Mouse (Mus musculus) limb, embryonic 13.5 days (tissue): ENCODE measurements around the gene Srm. TPM values are rescaled to one million over a fixed set of nuclear protein-coding genes. Genes with fewer than 3 reads are reported as not detected.
A peak's percentile ranks its signal among the peaks of the same experiment; 100 is the strongest.

Source experiments
- ATAC-seq: fragments of 200-750 bp; cut with Nextera tagmentation; 2 replicates; pipeline ENCODE4 v1.8.0; 2017; ENCODE audit warnings: low read depth, moderate number of reproducible peaks, moderate TSS enrichment; ENCODE audit not compliant: low FRiP score
- H3K27ac ChIP-seq: fragments of 300-500 bp; sonication (generic); 2 replicates; pipeline ENCODE4 v1.5.1; 2015; ENCODE audit warnings: inconsistent platforms, mild to moderate bottlenecking, moderate library complexity
- H3K27me3 ChIP-seq: fragments of 300-500 bp; sonication (generic); 2 replicates; pipeline ENCODE4 v1.6.1; 2015; ENCODE audit warnings: mild to moderate bottlenecking, inconsistent platforms
- H3K36me3 ChIP-seq: fragments of 300-500 bp; sonication (generic); 2 replicates; pipeline ENCODE4 v1.6.1; 2015; ENCODE audit warnings: inconsistent platforms, mild to moderate bottlenecking, moderate library complexity
- H3K4me1 ChIP-seq: fragments of 300-500 bp; sonication (generic); 2 replicates; pipeline ENCODE4 v1.6.1; 2015; ENCODE audit warnings: inconsistent platforms
- H3K4me2 ChIP-seq: fragments of 300-500 bp; sonication (generic); replicated peaks from 2 replicates; pipeline ENCODE4 v1.6.1; 2015; ENCODE audit warnings: inconsistent platforms, mild to moderate bottlenecking, moderate library complexity
- H3K4me3 ChIP-seq: fragments of 300-500 bp; sonication (generic); 2 replicates; pipeline ENCODE4 v1.5.1; 2015; ENCODE audit warnings: moderate library complexity, mild to moderate bottlenecking, inconsistent platforms
- H3K9ac ChIP-seq: fragments of 300-500 bp; sonication (generic); 2 replicates; pipeline ENCODE4 v1.6.1; 2015; ENCODE audit warnings: mild to moderate bottlenecking, inconsistent platforms
- H3K9me3 ChIP-seq: fragments of 300-500 bp; sonication (generic); 2 replicates; pipeline ENCODE4 v1.6.1; 2016; ENCODE audit warnings: inconsistent platforms
- WGBS: fragments of 180-500 bp; shearing (Covaris S2); methylation state at CpG from one replicate; pipeline ENCODE4 v1.1.7; 2015; 5-methylcytosine and 5-hydroxymethylcytosine counted together
- polyA plus RNA-seq: library from polyadenylated mRNA; unstranded; fragments of >200 nt; fragmentation: Nextera tagmentation; extraction: Ambion mirVana; gene quantifications from 2 replicates; pipeline ENCODE4 v1.2.1, GENCODE M21; 2015

Gene Srm
- polyA plus RNA-seq, 1 experiment from 2014 or later, result 223 TPM

DNA sequence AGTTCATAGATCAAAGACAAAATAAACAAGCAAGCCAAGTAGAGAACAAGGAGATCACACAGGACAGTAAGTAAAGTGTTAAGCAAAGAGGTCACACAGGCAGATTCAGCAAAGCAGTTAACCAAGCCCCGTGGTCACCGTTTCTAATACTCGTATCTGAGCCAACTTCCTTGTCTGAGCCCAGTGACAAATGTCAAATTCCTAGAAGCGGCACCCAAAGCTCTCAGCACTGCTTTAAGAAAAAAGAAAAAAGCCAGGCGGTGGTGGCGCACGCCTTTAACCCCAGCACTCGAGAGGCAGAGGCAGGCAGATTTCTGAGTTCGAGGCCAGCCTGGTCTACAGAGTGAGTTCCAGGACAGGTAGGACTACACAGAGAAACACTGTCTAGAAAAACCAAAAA lies 4.7 kb upstream of the Srm start:
- H3K9ac ChIP-seq, result no peak overlapping the region
- no peak overlapping the region for H3K4me2 ChIP-seq
- no peaks in the 10 kb centered on the region for H3K9me3 ChIP-seq
- H3K4me1 ChIP-seq, result peaks cover 3% of the 10 kb centered on the region; the same call in 1 of the 2 replicates
- peaks cover 21% of the 10 kb centered on the region for H3K36me3 ChIP-seq
- no peak for ATAC-seq
- H3K4me3 ChIP-seq, result no peak overlapping the region
- no peaks in the 10 kb centered on the region for H3K27me3 ChIP-seq
- 81% methylated on average over 9 of the region's 9 CpGs for WGBS
- H3K27ac ChIP-seq, result no peak overlapping the region

DNA sequence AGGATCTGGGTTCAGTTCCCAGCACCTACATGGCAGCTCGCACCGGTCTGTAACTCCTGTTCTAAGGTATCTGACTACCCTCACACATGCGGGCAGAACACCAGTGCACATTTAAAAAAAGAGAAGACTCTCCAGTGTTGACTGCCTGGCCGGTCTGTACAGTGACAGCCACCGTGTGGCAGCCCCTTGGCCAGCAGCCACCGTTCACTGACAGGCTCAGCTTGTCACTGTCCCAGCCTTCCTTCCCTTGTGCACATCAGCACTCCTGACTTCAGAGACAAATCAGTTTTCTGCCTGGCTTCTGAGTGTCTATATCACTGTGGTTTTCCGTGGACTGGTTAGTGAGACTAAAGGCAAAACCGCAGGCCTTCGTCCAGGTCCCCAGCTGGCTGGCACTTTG lies 2.5 kb upstream of the Srm start:
- Histone ChIP-seq H3K9me3 (no peaks in the 10 kb centered on the region), H3K36me3 (peaks cover 14% of the 10 kb centered on the region), H3K4me3 (no peak overlapping the region), H3K4me1 (peaks cover 20% of the 10 kb centered on the region), H3K4me2 (no peak overlapping the region), H3K27me3 (no peaks in the 10 kb centered on the region), H3K9ac (no peak overlapping the region), H3K27ac (no peak overlapping the region)
- no peak for ATAC-seq
- 82% methylated on average over 9 of the region's 9 CpGs for WGBS

DNA sequence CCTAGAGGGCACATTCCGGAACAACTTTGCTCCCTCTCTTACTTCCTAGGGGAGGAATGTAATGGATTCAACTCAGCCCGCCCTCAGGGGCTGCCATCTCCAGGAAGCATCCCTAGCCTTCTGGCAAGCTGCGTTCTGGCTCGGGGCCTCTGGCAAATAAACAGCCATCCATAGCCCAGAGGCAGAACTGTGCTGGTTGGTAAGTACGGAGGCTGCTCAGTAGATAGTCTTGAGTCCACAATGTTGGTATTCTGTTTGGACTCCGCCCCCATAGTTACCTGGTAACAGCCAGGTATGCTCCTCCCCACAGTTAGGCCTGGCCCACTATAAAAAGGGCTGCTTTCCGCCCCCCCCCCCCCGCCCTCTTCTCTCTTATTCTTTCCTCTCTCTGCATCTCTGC lies 1.7 kb upstream of the Srm start:
- Histone ChIP-seq H3K36me3 (peaks cover 20% of the 10 kb centered on the region), H3K9me3 (no peaks in the 10 kb centered on the region), H3K27ac (no peak overlapping the region), H3K9ac (no peak overlapping the region), H3K4me2 (no peak overlapping the region), H3K4me1 (peaks cover 20% of the 10 kb centered on the region), H3K27me3 (no peaks in the 10 kb centered on the region), H3K4me3 (no peak overlapping the region)
- 60% methylated on average over 7 of the region's 8 CpGs for WGBS
- ATAC-seq, result no peak

DNA sequence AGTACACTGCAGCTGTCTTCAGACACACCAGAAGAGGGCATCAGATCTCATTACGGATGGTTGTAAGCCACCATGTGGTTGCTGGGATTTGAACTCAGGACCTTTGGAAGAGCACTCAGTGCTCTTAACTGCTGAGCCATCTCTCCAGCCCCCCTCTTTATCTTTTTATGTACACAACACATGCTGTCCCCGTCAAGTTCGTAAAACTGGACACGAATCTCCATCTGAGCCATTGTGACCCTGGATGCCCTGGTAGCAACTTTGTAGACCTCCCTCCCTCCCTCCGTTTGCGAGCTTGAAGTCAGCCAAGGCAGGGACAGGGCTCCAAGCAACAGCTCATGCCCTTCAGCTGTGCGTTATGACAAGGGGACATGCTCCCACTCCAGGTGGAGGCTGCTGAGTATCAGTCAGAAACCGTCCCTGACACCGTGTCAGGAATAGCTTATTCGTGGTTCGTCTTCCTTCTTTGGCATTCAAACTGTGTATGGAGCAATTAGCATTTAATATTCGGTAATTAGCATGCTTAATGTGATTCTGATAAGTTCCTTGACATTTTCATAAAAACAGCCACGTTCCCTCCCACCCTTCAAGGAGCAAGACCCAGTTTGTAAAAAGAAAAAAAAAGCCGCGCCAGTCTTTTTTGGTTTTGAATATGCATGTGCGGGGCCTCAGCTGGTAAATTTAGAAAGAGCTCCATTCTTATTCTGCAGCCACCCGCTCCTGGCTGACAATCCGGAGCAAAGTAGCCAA lies 707 bp upstream of the Srm start:
- Histone ChIP-seq H3K27ac (peak overlapping the region; percentile 72), H3K27me3 (no peaks in the 10 kb centered on the region), H3K9ac (peak overlapping the region; percentile 56), H3K4me1 (peaks cover 20% of the 10 kb centered on the region), H3K9me3 (no peaks in the 10 kb centered on the region), H3K36me3 (peaks cover 31% of the 10 kb centered on the region), H3K4me2 (peak overlapping the region; percentile 91), H3K4me3 (peak overlapping the region; percentile 97)
- WGBS, result 9% methylated on average over 18 of the region's 18 CpGs
- ATAC-seq, result no peak

DNA sequence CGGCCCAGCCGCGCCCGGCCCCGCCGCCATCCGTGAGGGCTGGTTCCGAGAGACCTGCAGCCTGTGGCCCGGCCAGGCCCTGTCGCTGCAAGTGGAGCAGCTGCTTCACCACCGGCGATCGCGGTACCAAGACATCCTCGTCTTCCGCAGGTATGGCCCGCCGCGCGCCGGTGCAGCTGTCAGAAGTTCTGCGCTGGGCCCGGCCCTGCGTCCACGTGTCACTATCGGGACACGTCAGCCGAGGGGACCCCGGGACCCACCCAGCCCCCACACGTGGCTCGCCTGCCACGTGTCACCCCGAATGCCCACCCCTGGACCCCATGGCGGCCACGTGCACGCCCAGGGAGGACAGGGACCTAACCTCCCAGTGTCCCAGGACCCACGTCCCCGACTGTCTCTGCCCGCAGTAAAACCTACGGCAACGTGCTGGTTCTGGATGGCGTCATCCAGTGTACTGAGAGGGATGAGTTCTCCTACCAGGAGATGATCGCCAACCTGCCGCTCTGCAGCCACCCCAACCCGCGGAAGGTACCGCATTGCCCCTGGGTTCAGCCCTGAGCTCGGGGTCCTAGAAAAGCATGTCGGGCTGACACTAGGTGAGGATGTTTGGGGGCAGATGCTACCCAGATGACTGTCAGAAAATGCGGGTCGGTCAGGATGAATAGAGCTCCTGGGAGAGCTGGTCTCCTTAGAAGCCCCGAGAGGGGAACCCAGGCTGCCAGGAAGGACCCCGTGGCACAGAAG lies 506 bp downstream of the Srm start:
- Histone ChIP-seq H3K9me3 (no peaks in the 10 kb centered on the region), H3K4me3 (peak overlapping the region; percentile 97), H3K4me2 (peak overlapping the region; percentile 91), H3K36me3 (peaks cover 43% of the 10 kb centered on the region), H3K27me3 (no peaks in the 10 kb centered on the region), H3K9ac (peak overlapping the region; percentile 93), H3K4me1 (peaks cover 20% of the 10 kb centered on the region), H3K27ac (peak overlapping the region; percentile 63; the same call in 1 of the 2 replicates)
- ATAC-seq, result peak; percentile 28
- under 1% methylated on average over 48 of the region's 53 CpGs for WGBS

DNA sequence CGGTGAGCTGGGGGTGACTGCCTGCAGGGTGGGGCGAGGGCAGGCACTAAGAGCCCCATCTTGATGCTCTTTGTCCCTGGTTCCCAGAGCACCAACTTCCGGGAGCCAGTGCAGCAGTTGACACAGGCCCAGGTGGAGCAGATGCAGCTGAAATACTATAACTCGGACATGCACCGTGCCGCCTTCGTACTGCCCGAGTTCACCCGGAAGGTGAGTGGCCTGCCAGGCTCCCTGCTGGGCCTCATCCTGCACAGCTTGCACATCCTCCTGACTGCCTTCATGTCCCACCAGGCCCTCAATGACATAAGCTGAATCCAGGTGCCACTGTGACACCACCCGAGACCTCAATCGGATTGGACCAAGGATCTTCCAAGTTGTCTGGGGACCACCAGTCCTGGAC lies 2.7 kb downstream of the Srm start:
- Histone ChIP-seq H3K36me3 (peaks cover 65% of the 10 kb centered on the region), H3K9ac (0 out of 2 replicates have a peak overlapping the region, but pooled peaks have one; percentile 8), H3K27ac (no peak overlapping the region), H3K4me2 (no peak overlapping the region), H3K4me3 (no peak overlapping the region), H3K27me3 (no peaks in the 10 kb centered on the region), H3K4me1 (peaks cover 20% of the 10 kb centered on the region), H3K9me3 (no peaks in the 10 kb centered on the region)
- no peak for ATAC-seq
- WGBS, result 95% methylated on average over 11 of the region's 11 CpGs

DNA sequence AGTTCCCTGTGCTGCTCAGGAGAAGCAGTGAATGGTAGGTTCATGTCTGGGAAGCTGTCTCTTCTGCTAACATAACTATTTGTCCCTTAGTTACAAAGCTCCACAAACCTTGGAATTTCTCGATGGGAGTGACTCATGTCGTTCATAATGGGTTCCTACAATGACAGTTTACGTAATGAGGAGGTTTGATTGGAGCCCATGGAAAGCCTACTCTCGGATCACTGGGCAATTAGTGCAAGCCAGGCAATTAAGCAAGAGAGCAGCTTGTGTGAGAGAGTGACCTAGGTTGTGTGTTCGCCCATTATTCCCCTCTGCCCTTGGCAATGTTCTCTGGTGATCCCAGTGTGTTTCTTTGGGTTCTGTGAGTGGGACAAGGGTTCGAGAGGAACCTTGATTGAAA lies 4.6 kb downstream of the Srm start:
- no peak overlapping the region for H3K9ac ChIP-seq
- H3K27me3 ChIP-seq, result no peaks in the 10 kb centered on the region
- peaks cover 17% of the 10 kb centered on the region for H3K4me1 ChIP-seq
- H3K4me2 ChIP-seq, result no peak overlapping the region
- no peak for ATAC-seq
- no peak overlapping the region for H3K27ac ChIP-seq
- H3K36me3 ChIP-seq, result peaks cover 69% of the 10 kb centered on the region
- no peaks in the 10 kb centered on the region for H3K9me3 ChIP-seq
- 84% methylated on average over 6 of the region's 6 CpGs for WGBS
- H3K4me3 ChIP-seq, result no peak overlapping the region

DNA sequence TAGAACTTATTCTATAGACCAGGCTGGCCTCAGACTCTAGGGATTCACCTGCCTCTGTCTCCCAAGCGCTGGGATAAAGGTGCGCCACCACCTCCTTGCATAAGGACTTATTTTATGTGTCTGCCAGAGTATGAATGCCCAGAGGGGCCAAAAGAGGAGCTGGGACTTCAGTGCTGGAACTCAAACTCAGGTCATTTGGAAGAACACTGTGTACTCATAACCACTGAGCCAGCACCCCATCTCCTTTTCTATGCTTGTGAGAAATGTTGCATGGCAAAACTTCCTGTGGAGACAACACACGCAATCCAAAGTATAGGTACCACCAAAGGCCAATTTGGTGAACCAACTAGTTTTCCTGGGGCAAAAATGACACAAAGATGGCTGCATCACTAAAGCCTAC lies 5.4 kb downstream of the Srm start:
- Histone ChIP-seq H3K4me1 (peaks cover 17% of the 10 kb centered on the region), H3K27ac (no peak overlapping the region), H3K9me3 (no peaks in the 10 kb centered on the region), H3K9ac (no peak overlapping the region), H3K4me2 (no peak overlapping the region), H3K27me3 (no peaks in the 10 kb centered on the region), H3K4me3 (no peak overlapping the region), H3K36me3 (peaks cover 69% of the 10 kb centered on the region)
- 90% methylated on average over 3 of the region's 3 CpGs for WGBS
- no peak for ATAC-seq

DNA sequence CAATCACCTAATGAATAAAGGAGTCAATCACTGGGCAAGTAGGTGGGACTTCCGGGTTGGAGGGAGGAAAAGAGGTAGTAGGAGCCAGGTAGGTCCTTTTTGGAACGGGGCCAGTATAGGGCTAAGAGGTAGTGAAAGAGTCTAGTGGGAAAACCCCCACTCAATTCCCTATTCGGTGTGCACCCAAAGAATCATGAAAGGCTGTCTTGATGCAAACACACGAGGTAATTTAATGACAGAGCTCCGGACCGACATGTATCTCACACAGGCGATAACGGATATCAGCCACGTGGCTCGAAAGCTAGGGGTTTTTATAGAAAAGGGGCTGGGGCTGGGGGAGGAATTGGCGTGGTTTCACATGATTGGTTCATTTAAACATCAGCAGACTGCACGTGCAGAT lies 7.5 kb downstream of the Srm start:
- Histone ChIP-seq H3K9me3 (no peaks in the 10 kb centered on the region), H3K27me3 (no peaks in the 10 kb centered on the region), H3K9ac (no peak overlapping the region), H3K36me3 (peaks cover 56% of the 10 kb centered on the region), H3K4me2 (no peak overlapping the region), H3K4me1 (no peaks in the 10 kb centered on the region), H3K27ac (no peak overlapping the region), H3K4me3 (no peak overlapping the region)
- 92% methylated on average over 12 of the region's 12 CpGs for WGBS
- no peak for ATAC-seq

DNA sequence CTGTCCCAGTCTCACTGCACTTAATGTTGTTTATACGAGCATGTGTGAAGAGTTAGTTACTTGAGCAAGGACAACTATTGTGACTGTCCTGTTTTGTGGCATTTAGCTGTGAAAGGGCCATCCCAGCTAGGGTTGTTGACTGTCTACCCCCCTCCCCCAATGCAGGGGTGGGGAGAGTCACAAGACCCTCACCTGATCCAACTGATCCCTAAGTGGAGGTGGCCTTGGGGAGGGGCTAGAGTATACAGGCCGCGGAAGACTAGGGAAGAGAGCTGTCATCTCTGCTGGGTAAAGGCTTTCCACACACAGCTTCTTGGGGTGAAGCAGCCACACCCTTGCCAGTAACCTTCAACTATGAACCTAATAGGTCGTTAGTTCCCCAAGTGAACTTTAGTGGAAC lies 9.0 kb downstream of the Srm start:
- Histone ChIP-seq H3K9ac (no peak overlapping the region), H3K4me2 (no peak overlapping the region), H3K27ac (no peak overlapping the region), H3K4me3 (no peak overlapping the region), H3K36me3 (peaks cover 41% of the 10 kb centered on the region), H3K9me3 (no peaks in the 10 kb centered on the region), H3K4me1 (no peaks in the 10 kb centered on the region), H3K27me3 (no peaks in the 10 kb centered on the region)
- ATAC-seq, result no peak
- 84% methylated on average over 4 of the region's 4 CpGs for WGBS

DNA sequence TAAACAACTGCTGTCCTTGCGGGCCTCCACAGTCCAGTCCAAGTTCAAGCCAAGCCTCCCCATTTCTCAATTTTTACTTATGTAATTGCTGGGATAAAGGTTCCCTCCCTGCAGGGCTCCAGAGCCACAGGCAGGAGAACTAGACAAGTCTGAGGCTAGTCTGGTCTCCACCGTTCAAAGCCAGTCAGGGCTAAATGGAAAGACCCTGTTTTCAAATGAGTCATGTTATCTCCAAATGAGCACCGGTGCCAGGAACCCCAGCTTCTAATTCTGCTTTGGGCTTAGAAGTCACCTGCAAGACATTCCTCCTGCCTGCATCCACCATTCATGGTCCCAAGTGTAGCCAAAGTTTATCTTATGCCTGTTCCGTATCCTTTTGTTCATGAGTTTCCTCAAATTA lies 10.6 kb downstream of the Srm start:
- Histone ChIP-seq H3K9ac (no peak overlapping the region), H3K4me1 (no peaks in the 10 kb centered on the region), H3K36me3 (peaks cover 26% of the 10 kb centered on the region), H3K27ac (no peak overlapping the region), H3K4me3 (no peak overlapping the region), H3K9me3 (no peaks in the 10 kb centered on the region), H3K4me2 (no peak overlapping the region), H3K27me3 (no peaks in the 10 kb centered on the region)
- ATAC-seq, result no peak
- WGBS, result 82% methylated on average over 4 of the region's 4 CpGs

DNA sequence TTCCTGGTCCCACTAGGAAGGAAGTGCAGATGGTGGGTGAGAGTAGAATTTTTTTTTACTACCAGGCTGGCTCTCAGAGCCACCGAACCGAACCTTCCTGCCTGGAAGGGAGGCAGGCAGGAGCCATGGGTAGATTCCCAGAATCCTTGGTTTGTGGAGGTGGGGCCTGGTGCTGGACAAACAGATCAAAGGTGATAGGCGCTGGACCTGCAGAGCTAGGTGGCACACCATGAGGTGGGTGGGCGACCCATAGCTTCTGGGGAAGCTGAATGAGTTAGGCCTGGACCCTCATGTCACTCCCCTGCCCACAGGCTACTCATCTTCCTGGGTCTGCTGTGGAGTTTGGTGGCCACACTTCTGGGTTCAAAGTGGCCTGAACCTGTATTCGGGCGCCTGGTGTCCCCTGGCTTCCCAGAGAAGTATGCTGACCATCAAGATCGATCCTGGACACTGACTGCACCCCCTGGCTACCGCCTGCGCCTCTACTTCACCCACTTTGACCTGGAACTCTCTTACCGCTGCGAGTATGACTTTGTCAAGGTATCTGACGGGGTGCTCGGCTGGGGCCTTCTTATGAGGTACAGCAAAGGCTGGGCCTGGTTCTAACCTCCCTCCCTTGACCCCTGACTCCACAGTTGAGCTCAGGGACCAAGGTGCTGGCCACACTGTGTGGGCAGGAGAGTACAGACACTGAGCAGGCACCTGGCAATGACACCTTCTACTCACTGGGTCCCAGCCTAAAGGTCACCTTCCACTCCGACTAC lies 11.2 kb downstream of the Srm start, which contains the start of gene Masp2:
Masp2 (plus strand) TSS at position 198 of the 764 bp plus-strand sequence.
- Histone ChIP-seq H3K9ac (no peak within 1 kb of the TSS), H3K4me2 (no peak within 1 kb of the TSS), H3K27me3 (no peaks in the 10 kb centered on the region), H3K9me3 (no peaks in the 10 kb centered on the region), H3K4me3 (no peak within 1 kb of the TSS), H3K4me1 (no peaks in the 10 kb centered on the region), H3K27ac (no peak within 1 kb of the TSS), H3K36me3 (peaks cover 25% of the 10 kb centered on the region)
- WGBS, result 90% methylated on average over 14 of the region's 14 CpGs
- ATAC-seq, result no peak
